Mouse (Mus musculus) kidney, postnatal 14 days (tissue): ENCODE measurements around the gene Bcam.
"Not testable (repeated sequence)": the region's sequence is repeated elsewhere in the genome, so short reads cannot be mapped to it uniquely, and the experiment has no call there.

ENCODE experiments used
- DNase-seq: peaks from one replicate; pipeline ENCODE4 v3.0.0; 2022; ENCODE audit warnings: mixed read lengths

Gene Bcam

DNA sequence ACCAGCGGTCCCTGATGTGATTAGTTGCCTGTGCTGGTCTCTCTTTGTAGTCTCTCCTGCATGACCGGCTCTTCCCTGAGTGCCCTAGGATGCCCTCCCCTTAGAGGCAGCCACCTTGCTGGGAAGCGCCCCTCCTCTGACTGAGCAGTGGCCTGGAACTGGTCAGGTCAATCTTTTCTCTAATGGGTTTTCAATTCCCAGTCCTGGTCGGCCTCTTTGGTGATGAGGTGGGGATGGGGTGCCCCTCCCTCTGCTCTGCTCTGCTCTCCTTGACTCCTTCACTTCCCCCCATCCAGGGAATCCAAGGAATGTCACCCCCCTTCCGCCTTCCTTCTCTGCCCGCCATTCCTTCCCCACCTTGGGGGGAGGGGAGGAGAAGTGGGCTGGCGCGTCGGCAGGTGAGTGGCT lies at the start of gene Bcam:
Bcam (minus strand) TSS at position 33 of the 408 bp plus-strand sequence.
- peak; percentile 72 for DNase-seq

DNA sequence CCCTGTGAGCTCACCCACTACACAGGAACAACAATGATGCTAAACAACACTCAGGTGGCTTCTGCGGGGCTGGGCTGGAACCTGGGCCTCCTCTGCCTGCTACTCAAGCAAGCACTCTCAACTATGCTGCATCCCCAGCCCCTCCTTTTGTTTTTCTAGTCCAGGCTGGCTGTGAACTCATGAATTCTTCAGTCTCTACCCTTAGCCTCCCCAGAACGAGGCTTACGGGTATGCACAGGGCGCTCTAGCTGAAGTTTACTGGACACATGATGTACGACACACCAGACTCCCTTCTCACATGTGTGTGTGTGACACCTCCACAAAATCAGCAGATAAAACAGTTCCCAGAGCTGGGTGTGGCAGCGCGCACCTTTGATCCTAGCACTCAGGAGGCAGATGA lies 48.1 kb upstream of the Bcam start:
- no peak for DNase-seq

DNA sequence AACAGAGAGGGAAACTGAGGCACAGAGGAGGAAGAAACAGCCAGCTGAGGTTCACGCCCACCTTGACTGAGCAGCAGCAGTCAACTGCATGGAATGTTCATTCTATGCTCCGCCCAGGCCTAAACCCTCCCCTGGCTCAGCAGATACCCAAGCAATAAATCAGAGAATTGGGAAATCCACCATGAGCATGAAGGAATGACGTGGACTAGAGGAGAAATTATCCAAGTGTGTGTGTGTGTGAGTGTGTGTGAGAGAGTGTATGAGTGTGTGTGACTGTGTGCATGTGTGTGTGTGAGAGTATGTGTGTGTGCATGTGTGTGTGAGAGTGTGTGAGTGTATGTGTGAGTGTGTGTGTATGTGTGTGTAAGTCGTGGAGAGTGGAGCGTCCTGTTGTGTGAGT lies 47.6 kb upstream of the Bcam start:
- no peak for DNase-seq

DNA sequence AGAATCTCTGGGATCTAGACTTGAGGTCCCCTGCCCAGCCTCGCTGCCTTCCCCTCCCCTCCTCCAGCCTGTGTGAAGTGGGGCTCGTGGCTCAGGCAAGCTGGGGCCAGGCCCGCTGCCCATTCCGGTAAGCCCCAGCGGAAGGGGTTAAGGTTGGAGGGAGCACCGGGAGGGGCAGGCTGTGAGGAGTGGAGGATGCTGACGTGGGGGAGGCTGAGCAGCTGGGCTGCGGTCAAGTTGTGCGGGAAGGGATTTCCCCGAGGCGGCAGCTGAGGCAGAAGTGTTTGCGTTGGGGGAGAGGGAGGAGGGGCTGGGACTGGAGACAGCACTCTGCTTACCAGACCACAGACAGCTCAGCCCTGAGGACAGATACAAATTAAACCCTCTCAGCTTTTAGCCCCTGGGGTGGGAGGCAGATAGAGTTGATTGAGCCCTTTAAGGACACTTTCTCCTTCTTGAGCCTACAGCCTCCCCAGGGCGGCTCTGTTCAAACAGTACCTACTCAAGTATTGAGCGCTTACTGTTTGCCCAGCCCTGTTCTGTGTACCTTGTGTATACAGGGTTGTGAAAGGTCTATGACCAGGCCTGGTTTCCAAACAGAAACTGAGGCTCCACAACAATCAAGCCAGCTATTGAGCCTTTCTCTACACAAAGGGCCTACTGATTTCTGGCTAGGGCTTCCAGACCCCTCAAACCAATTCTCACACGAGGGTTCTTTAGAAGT lies 46.7 kb upstream of the Bcam start:
- peak; percentile 65 for DNase-seq

DNA sequence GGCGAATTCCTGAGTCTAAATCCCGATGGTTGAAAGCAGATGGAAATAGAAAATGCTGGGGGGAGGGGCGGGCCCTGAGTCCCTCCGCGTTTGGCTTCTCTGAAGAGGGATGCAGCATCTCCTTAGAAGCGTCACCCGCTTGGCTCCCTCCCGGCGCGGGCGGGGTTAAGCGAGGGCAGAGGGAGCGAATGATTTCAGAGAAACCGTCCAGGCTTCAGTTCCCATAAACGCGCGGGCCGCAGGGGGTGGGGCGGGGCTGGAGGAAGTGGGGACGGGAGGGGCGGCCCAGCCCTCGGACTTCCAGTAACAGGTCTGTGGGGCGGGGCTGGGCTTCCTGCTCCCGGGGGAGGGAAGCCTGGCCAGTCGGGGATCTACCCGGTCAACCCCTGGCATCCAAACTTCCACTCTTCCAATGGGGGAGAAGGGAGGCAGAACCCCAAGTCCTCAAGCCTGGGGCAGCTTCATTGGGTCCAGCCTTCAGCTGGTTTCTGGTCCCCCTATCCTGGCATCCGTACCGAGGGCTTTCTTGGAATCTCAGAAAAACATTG lies 45.5 kb upstream of the Bcam start:
- peak; percentile 92 for DNase-seq

DNA sequence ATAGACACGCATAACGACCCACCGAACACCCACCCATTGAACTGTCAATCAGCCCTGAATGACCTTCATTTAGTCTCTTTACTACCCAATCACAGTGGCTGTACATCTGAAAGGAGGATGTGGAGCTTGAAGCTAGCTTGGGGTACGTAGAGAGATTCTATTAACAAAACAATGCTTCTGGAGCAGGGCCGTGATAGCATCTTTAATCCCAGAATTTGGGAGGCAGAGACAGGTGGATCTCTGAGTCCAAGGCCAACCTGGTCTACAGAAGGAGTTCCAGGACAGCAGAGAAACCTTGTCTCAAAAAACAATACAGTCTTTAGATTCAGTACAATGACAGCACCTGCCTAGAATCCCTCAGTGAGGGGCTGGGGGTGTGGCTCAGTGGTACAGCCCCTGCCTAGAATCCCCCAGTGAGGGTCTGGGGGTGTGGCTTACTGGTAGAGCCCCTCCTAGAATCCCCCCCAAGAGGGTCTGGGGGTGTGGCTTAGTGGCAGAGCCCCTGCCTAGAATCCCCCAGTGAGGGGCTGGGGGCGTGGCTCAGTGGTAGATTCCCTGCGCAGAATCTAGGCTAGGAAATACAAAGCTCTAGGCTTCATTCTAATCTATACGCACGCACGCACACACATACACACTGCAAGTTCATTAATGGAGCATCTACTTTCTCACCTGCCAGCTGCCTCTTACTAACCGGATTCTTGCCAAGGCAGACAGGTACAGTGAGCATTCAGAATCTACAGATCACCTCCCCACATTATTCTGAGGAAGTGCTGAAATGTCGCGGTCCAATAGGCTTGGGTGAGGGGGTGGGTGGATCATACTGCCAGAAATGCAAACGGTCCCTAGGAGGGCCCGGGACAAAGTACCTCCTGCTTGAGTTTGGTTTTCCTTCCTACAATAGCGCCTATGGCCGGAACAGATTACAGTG lies 44.7 kb upstream of the Bcam start:
- DNase-seq: no peak

DNA sequence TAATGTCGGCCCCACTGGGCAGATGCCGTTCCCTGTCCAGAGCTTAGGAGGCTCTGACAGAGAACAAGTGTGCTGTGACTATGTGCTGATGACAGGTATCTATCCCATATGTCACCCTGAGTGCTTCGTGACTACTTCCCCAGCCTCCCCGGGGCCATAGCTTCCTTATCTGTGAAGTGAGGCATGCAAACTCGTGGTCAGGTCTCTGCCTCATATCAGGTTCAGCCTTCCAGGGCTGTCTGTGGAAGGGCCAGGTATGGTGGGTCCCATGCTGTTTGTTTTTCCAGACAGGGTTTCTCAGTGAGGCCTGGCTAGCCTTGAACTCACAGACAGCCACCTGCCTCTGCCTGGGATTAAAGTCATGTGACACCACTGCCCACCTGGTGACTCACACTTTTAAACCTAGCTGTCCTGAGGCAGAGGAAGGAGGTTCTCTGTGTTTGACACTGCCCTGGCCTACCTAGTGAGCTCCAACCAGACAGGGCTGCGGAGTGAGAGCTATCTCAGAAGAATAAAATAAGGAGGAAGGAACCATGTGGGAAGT lies 42.8 kb upstream of the Bcam start:
- no peak for DNase-seq

DNA sequence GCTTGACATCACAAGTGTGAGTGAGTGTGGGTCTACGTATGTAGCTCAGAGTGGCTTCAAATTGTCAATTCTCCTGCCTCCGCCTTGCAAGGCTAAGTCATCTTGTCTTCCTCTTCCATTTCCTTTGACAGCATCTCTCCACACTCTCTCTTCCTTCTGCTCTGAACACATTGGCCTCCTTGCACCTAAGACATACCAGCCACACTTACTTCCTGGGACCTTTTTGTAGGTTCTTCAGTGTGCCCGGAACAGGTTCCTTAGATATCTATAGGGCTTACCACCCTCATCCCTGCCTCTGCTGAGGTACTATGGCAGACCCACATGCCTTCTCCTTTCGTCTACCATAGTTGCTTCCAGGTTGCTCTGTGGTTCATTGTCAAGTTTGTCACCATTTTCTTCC lies 42.3 kb upstream of the Bcam start:
- no peak for DNase-seq

DNA sequence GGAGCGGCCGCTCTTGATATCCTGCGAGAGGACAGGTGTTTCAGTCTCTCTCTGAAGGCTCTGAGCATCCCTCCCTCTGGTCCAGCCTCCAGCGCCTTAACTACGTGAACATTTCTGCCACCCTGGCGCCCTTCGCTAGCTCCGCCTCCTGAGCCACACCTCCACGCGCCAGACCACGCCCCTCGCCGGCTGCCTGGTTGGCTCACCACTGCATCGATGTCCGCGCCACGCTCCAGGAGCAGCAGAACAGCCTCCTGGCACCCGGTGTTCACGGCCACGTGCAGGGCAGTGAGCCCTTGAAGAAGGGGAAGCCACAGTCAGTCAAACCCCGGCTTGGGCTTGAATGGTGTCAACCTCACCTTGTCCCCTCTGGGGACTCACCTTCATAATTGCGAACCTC lies 40.3 kb upstream of the Bcam start:
- DNase-seq: peak; percentile 75

DNA sequence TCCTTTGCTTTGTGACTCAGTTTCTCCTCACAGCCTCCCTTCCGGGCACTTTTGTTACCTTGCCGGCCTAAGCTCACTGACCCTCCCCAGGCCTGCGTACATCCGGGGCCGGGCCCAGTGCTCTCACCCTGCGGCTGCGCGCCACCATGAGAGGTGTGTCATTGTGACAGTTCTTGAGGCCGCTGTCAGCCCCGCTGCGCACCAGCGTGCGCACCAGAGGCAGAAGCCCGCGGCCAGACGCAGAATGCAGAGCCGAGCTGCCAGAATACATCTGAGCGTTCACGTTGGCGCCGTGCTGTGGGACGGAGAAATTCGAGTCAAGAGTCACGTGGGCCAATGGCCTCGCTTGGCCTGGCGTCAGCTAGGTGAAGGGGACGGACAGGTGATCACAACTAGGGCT lies 38.6 kb upstream of the Bcam start:
- peak; percentile 36 for DNase-seq

DNA sequence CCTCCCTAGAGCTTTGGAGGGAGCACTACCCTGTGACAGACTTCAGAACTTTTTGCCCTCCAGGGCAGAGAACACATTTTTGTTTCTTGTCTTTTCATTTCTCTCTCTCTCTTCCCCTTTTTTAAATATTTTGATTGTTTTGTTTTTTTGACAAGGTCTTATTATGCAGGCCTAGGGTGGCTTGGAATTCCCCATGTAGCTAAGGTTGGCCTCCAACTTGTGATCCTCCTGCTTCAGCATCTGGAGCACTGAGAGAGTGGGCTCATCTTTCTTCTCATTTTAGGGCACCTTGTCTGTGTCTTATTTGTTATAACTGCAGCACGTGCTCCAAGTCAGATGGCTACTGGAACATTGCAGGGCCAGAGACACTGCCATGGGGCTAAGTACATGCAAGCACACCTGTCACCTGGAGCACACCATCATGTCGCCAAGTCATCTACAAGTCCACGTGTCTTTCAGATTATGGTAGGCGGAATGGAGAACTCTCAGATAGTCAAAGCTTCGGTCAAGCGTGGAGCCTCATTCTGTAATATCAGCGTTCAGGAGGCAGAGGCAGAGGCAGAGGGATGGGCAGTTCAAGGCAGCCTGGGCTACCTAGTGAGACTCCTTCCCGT lies 35.6 kb upstream of the Bcam start:
- no peak for DNase-seq

DNA sequence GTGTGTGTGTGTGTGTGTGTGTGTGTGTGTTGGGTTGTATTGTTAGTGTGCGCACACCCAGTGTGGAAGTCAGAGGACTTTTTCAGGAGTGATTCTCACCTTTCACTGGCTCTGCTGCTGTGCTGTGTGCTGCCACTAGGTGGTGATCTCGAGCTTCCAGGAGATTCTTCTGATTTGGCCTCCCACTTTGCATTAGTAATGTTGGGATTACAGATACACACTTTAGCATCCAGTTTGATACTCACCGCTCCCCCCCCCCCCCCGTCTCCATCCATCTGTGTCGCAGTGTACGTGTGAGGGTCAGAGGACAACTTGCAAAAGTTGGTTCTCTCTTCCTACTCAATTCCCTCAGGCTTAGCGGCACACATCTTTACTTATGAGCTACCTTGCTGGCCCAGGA lies 32.2 kb upstream of the Bcam start:
- DNase-seq: peak; percentile 75

DNA sequence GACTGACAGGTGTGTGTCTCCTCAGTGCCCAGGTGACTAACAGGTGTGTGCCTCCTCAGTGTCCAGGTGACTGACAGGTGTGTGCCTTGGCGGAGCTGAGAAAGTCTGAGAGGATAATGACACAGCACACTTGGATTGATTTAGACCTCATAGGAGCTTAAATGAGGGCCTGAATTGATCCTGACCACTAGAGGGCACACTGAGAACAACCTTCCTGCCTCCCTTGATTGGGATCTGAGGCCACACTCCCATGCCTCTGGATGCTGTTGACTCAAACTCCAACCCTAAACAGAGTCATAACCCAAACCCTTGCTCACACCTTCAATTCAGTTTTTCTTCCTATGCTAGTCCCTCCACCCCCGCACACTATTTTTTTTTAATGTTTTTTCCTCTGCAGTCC lies 29.9 kb upstream of the Bcam start:
- peak; percentile 76 for DNase-seq

DNA sequence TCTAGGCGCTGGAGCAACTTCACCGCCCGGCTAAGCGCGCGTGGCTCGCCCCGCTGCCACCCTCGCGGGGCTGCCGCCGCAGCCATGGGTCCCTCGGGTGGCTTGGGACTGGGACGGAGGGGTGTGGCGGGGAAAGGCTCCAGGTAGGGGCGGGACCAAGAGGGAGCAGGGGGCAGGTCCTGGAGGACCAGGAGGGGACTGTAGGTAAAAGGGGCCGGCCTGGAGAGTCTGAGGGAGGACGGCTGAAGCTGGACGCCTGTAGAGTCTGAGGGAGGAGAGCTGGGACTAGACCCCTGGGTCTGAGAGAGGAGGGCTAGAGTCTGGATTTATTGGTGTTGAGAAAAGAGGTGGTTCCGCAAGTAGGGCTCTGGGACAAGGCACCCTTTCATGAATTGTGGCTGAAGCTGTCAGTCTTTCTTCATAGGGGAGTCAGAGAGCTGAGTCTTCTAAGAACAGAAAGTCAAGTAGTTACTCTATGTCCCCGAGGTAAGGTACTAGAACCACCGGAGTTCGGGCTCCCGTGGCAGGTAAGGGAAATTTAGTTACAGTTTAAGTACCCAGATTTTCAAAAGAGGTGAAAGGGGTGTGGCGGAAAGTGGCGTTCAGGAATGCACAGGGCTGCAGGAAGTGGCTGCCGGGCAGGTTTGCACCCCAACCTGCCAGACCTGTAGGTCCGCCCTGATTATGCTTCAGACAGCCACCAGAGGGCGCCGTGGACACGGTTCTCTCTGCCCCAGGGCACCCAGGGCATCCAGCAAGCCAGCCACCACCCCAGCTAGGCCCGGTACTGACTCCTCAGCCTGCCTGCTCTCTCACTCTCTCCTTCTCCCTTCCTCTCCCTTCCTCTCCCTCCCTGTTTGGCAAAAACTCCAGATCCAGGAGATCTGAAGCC lies 26.1 kb upstream of the Bcam start, which contains the start of gene Cblc:
Cblc (minus strand) TSS at position 113 of the 892 bp plus-strand sequence.
- peak; percentile 91 for DNase-seq

DNA sequence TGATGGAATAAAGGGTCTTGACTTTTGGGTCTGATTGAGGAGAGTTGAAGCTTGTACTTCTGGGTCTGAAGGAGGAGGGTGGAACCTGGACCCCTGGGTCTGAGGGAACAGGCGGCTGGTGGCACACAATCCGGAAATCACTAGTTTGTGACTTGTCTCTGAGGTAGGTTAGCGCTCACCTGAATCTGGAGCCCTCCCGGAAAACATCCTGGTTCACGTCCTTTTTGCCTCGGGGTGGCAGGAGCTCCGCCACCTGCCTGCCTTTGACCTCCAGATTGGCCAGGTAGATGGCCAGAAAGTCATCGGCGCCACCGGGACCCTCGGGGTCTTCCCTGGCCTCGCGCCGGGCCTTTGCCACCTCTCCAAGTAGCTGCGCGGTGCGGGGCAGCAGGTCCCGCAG lies 25.4 kb upstream of the Bcam start:
- no peak for DNase-seq

DNA sequence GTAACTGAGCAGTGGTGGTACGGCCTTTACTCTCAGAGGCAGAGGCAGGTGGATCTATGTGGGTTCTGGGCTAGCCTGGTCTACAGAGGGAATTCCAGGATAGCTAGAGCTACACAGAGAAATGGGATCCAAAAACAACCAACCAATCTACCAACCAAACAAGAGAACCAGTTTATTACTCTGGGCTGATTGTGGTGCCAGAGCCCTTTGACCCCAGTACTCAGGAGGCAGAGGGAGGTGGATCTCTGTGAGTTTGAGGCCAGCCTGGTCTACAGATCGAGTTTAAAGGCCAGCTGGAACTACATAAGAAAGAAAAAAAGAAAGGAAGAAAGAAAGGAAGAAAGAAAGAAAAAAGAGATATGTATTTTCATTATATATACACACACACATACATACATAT lies 24.4 kb upstream of the Bcam start:
- DNase-seq: no peak

DNA sequence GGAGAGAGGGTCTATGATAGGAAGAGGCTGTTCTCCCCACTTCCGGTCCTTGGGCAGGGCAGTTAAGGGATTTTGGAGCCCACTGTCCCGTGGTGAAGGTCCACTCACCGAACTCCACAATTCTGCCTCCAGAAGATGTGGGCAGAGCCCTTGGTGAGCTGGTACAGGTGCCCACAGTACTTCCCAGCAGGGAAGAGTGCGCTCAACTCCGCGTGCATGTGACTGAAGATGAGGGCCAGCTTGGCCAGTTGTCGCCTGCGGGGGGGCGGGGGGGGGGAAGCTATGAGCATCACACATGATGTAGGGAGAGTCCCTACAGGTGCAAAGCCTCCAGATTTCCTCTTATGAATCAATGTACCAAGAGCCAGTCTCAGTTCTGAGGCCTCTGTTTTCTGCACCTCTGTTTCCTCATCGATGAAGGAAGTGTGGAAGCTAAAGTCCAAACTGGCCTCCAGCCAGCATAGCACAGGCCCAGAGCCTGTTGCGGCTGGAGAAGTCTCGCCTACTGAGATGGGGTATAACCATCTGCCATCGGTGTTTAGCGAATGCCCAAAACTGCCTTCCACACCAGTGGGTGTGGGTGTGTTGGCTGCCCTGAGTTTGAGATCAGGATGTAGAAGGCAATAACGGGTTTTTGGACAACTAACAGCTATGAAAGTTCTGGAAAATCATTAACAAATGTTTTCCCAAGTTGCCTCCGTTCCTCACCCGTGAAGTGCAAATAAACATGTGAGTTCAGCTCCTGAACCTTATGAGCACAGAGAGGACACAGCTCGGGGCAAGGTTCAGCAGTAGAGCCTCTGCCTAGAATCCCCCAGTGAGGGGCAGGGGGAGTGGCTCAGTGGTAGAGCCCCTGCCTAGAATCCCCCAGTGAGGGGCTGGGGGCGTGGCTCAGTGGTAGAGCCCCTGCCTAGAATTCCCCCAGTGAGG lies 22.1 kb upstream of the Bcam start:
- DNase-seq: peak; percentile 50

DNA sequence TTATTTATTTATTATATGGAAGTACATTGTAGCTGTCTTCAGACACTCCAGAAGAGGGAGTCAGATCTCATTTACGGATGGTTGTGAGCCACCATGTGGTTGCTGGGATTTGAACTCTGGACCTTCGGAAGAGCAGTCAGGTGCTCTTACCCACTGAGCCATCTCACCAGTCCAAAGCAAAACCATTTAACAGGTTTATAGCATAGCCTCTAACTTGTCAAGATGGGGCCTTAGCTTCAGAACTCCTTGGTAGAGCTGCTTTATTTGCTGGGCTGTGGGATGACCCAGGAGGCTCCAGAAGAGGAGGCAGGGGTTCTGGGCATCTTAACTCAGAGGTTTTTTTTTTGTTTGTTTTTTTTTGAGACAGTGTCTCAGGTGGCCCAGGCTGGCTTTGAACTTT lies 20.7 kb upstream of the Bcam start:
- DNase-seq: not testable (repeated sequence)

DNA sequence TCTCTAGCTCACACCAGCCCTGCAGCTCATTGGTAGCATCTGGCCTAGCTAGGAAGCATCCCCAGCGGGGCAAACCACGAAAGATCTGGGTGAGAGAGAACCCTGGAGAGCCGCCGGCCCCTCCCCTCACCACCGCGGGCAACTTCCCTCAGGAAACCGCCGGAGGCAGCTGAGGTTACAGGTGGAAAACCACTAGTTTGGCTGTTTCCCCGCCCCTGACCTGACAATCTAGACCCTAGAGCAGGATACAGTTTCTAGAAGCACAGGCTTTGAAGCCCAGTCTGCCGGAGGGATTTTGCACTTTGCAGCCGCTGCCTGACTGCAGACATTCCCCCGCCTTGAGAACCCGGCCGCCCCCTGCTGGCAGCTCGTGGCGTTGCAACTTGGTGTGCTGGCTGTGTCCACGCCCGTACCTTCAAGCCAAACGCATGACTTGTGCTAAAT lies 19.1 kb upstream of the Bcam start:
- peak; percentile 89 for DNase-seq

DNA sequence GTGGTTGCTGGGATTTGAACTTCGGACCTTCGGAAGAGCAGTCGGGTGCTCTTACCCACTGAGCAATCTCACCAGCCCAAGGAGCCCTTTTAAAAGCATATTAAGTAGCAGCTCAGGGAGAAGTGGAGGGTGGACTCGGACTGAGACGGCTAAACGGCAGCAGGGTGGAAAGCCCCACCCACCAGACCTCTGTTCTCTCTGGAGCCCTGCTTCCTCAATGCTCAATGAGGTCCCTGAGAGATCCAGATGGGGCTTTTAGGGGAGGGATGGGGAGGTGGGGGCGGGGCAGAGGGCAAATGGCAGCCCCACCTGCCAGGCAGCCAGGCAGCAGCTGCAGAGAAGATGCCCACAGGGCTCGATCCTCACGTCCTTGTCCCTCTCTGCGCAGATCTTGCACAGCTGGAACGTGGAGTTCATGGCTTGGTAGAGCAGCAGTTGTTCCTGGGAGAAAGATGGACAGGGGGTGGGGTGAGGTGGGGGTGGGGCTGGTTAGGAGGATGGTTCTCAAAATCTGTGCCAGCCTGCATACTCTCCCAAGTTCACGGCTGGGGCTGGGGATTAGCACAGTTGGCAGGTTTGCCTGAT lies 15.2 kb upstream of the Bcam start:
- no peak for DNase-seq
